Mouse (Mus musculus) intestine, embryonic 16.5 days (tissue): ENCODE measurements around the gene Cyth3. TPM values are rescaled to one million over a fixed set of nuclear protein-coding genes. Genes with fewer than 3 reads are reported as not detected.

Experiments used
- ATAC-seq: fragments of 200-750 bp; cut with Nextera tagmentation; 2 replicates; pipeline ENCODE4 v1.8.0; 2017; ENCODE audit warnings: moderate TSS enrichment, moderate library complexity
- H3K27ac ChIP-seq: fragments of 300-500 bp; sonication (generic); 2 replicates; pipeline ENCODE4 v1.5.1; 2014; ENCODE audit warnings: mild to moderate bottlenecking, low read length
- H3K27me3 ChIP-seq: fragments of 300-500 bp; sonication (generic); replicated peaks from 2 replicates; pipeline ENCODE4 v1.6.1; 2014; ENCODE audit warnings: low read length, control low read depth, mixed read lengths; ENCODE audit not compliant: control insufficient read depth, insufficient read depth
- H3K36me3 ChIP-seq: fragments of 300-500 bp; sonication (generic); 2 replicates; pipeline ENCODE4 v1.6.1; 2014; ENCODE audit warnings: low read length, control low read depth; ENCODE audit not compliant: control insufficient read depth, insufficient read depth
- H3K4me1 ChIP-seq: fragments of 300-500 bp; sonication (generic); 2 replicates; pipeline ENCODE4 v1.6.1; 2014; ENCODE audit warnings: low read length, control low read depth, mixed read lengths; ENCODE audit not compliant: control insufficient read depth, insufficient read depth
- H3K4me2 ChIP-seq: fragments of 300-500 bp; sonication (generic); 2 replicates; pipeline ENCODE4 v1.6.1; 2014; ENCODE audit warnings: low read depth, low read length, control low read depth
- H3K4me3 ChIP-seq: fragments of 300-500 bp; sonication (generic); 2 replicates; pipeline ENCODE4 v1.5.1; 2014; ENCODE audit warnings: mild to moderate bottlenecking, low read length
- H3K9ac ChIP-seq: fragments of 300-500 bp; sonication (generic); 2 replicates; pipeline ENCODE4 v1.6.1; 2014; ENCODE audit warnings: low read depth, low read length
- H3K9me3 ChIP-seq: fragments of 300-500 bp; sonication (generic); 2 replicates; pipeline ENCODE4 v1.6.1; 2016; ENCODE audit warnings: low read length, control low read depth; ENCODE audit not compliant: control insufficient read depth
- WGBS: fragments of 180-500 bp; shearing (Covaris S2); extraction: QIAGEN DNeasy Blood & Tissue Kit; methylation state at CpG from one replicate; pipeline ENCODE4 v1.1.7; 2014; 5-methylcytosine and 5-hydroxymethylcytosine counted together
- polyA plus RNA-seq: library from polyadenylated mRNA; unstranded; fragments of >200 nt; fragmentation: Nextera tagmentation; extraction: Ambion mirVana; gene quantifications from 2 replicates; pipeline ENCODE4 v1.2.1, GENCODE M21; 2015

Gene Cyth3
- polyA plus RNA-seq, 1 experiment from 2014 or later, result 42.5 TPM

GRCm38 (mm10) chr5:143704875-143705658 lies 82.8 kb downstream of the Cyth3 start:
- Histone ChIP-seq H3K9ac (no peak overlapping the region), H3K27me3 (no peaks in the 10 kb centered on the region), H3K27ac (no peak overlapping the region), H3K4me2 (no peak overlapping the region), H3K36me3 (peaks cover 21% of the 10 kb centered on the region), H3K4me1 (no peaks in the 10 kb centered on the region), H3K4me3 (no peak overlapping the region), H3K9me3 (no peaks in the 10 kb centered on the region)
- WGBS, result 80% methylated on average over 13 of the region's 13 CpGs
- ATAC-seq, result no peak

GRCm38 (mm10) chr5:143705659-143705982 lies 83.4 kb downstream of the Cyth3 start:
- H3K9me3 ChIP-seq, result no peaks in the 10 kb centered on the region
- 70% methylated on average over 1 of the region's 1 CpGs for WGBS
- no peak overlapping the region for H3K4me3 ChIP-seq
- H3K36me3 ChIP-seq, result peaks cover 21% of the 10 kb centered on the region
- H3K9ac ChIP-seq, result no peak overlapping the region
- H3K27me3 ChIP-seq, result no peaks in the 10 kb centered on the region
- no peak for ATAC-seq
- 0 out of 2 replicates have a peak overlapping the region, but pooled peaks have one; percentile 21 for H3K27ac ChIP-seq
- H3K4me2 ChIP-seq, result no peak overlapping the region
- no peaks in the 10 kb centered on the region for H3K4me1 ChIP-seq

GRCm38 (mm10) chr5:143706030-143706821 lies 84.0 kb downstream of the Cyth3 start:
- 67% methylated on average over 9 of the region's 9 CpGs for WGBS
- Histone ChIP-seq H3K4me2 (no peak overlapping the region), H3K9ac (no peak overlapping the region), H3K9me3 (no peaks in the 10 kb centered on the region), H3K27ac (0 out of 2 replicates have a peak overlapping the region, but pooled peaks have one; percentile 21), H3K4me3 (no peak overlapping the region), H3K27me3 (no peaks in the 10 kb centered on the region), H3K36me3 (peaks cover 21% of the 10 kb centered on the region), H3K4me1 (no peaks in the 10 kb centered on the region)
- ATAC-seq, result peak; percentile 39; the same call in 1 of the 2 replicates

GRCm38 (mm10) chr5:143706822-143707200 lies 84.6 kb downstream of the Cyth3 start:
- Histone ChIP-seq H3K36me3 (peaks cover 17% of the 10 kb centered on the region), H3K4me3 (no peak overlapping the region), H3K9ac (no peak overlapping the region), H3K9me3 (no peaks in the 10 kb centered on the region), H3K4me1 (no peaks in the 10 kb centered on the region), H3K27ac (0 out of 2 replicates have a peak overlapping the region, but pooled peaks have one; percentile 2), H3K27me3 (no peaks in the 10 kb centered on the region), H3K4me2 (no peak overlapping the region)
- ATAC-seq, result peak; percentile 38; the same call in 1 of the 2 replicates
- 83% methylated on average over 7 of the region's 7 CpGs for WGBS

- WGBS, result 13% methylated on average over 7 of the region's 7 CpGs
- no peaks in the 10 kb centered on the region for H3K4me1 ChIP-seq
- H3K4me2 ChIP-seq, result no peak overlapping the region
- peaks cover 23% of the 10 kb centered on the region for H3K36me3 ChIP-seq
- no peak overlapping the region for H3K27ac ChIP-seq
- ATAC-seq, result peak; percentile 73
- H3K4me3 ChIP-seq, result no peak overlapping the region
- H3K9me3 ChIP-seq, result no peaks in the 10 kb centered on the region
- no peaks in the 10 kb centered on the region for H3K27me3 ChIP-seq
- H3K9ac ChIP-seq, result no peak overlapping the region
These were observed 89.1 kb downstream of the Cyth3 start for GRCm38 (mm10) chr5:143711326-143711725.

- Histone ChIP-seq H3K27me3 (no peaks in the 10 kb centered on the region), H3K4me1 (no peaks in the 10 kb centered on the region), H3K4me2 (no peak overlapping the region), H3K27ac (no peak overlapping the region), H3K4me3 (no peak overlapping the region), H3K9me3 (no peaks in the 10 kb centered on the region), H3K36me3 (peaks cover 29% of the 10 kb centered on the region), H3K9ac (no peak overlapping the region)
- WGBS, result 86% methylated on average over 14 of the region's 14 CpGs
- no peak for ATAC-seq
These were observed 90.0 kb downstream of the Cyth3 start for GRCm38 (mm10) chr5:143712011-143712800.

GRCm38 (mm10) chr5:143721962-143722361 lies 99.7 kb downstream of the Cyth3 start:
- WGBS, result 93% methylated on average over 7 of the region's 7 CpGs
- H3K27me3 ChIP-seq, result no peaks in the 10 kb centered on the region
- no peak overlapping the region for H3K4me2 ChIP-seq
- H3K27ac ChIP-seq, result no peak overlapping the region
- H3K4me1 ChIP-seq, result no peaks in the 10 kb centered on the region
- no peak overlapping the region for H3K4me3 ChIP-seq
- H3K9me3 ChIP-seq, result no peaks in the 10 kb centered on the region
- H3K9ac ChIP-seq, result no peak overlapping the region
- H3K36me3 ChIP-seq, result peaks cover 16% of the 10 kb centered on the region
- no peak for ATAC-seq

GRCm38 (mm10) chr5:143730915-143731314 lies 108.7 kb downstream of the Cyth3 start:
- Histone ChIP-seq H3K9me3 (no peaks in the 10 kb centered on the region), H3K4me1 (peaks cover 8% of the 10 kb centered on the region), H3K27ac (no peak overlapping the region; the same call in 1 of the 2 replicates), H3K9ac (peak overlapping the region; percentile 96; the same call in 1 of the 2 replicates), H3K4me2 (peak overlapping the region; percentile 73), H3K36me3 (no peaks in the 10 kb centered on the region), H3K4me3 (peak overlapping the region; percentile 93), H3K27me3 (no peaks in the 10 kb centered on the region)
- ATAC-seq, result no peak
- 7% methylated on average over 6 of the region's 6 CpGs for WGBS
